In the genomic region with DNA sequence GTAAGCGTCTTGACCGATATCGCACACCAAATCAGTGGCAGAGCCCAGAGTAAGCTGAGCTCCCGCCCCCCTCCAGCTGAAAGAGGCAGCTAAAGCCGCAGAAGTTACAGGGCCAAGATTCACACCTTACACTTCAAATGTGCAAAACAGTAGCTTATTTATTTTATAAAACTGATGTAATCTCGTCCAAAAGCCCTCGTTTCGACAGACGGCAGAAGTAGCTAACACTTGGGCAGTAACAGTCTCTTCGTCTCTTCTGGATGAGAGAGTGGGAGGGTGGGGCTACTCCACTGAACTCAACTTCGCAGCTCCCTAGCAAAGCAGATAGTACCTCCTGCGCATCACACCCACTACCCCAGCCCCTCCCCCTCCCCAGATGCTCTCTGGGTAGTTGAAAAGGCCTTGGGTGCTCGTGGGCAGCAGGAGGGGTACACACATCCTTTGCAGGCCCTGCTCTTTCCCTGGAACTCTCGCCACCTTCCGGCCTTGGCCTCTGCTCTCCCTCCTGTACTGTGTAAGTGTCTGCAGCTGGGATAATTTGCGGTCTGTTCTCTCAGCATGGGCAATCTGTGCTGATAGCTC, we compare ENCODE assay signal across 9 mouse cellular contexts.
DNase-seq lines count a peak whose midpoint lies in the region; ATAC-seq and TF ChIP-seq lines count a peak whose summit lies in the region.
"Had no signal": no experiment of that assay in that cellular context is flagged by ENCODE, and none has a peak within 500 bp of the region (broad histone marks: within the 10 kb centered on the region; RNA-seq: fewer than 3 reads in every experiment).

No protein-coding gene starts in this region.

- no peaks in the 10 kb centered on the region for H3K36me3 ChIP-seq in hindbrain, embryonic 10.5 days
- no peaks in the 10 kb centered on the region for H3K36me3 ChIP-seq in hindbrain, postnatal 0 days (ENCODE audit: insufficient read depth, low read length)
- no peaks in the 10 kb centered on the region for H3K36me3 ChIP-seq in neural tube, embryonic 11.5 days (ENCODE audit: control insufficient read depth, insufficient read depth, low read length)

- WGBS in hindbrain, embryonic 10.5 days = 10% methylated on average over 16 of the region's 16 CpGs
- 28% methylated on average over 16 of the region's 16 CpGs for WGBS in hindbrain, postnatal 0 days
- 9% methylated on average over 16 of the region's 16 CpGs for WGBS in neural tube, embryonic 11.5 days

- H3K4me1 ChIP-seq in hindbrain, embryonic 10.5 days (replicated peaks) = peaks cover 23% of the 10 kb centered on the region
- H3K4me1 ChIP-seq in hindbrain, postnatal 0 days (ENCODE audit: insufficient read depth, low read length) = no peaks in the 10 kb centered on the region
- peaks cover 5% of the 10 kb centered on the region; the same call in 1 of the 2 replicates for H3K4me1 ChIP-seq in neural tube, embryonic 11.5 days (ENCODE audit: control insufficient read depth, insufficient read depth, low read length)

- H3K9me3 ChIP-seq in hindbrain, embryonic 10.5 days = no peaks in the 10 kb centered on the region
- no peaks in the 10 kb centered on the region for H3K9me3 ChIP-seq in hindbrain, postnatal 0 days (ENCODE audit: low read length)
- H3K9me3 ChIP-seq in neural tube, embryonic 11.5 days (ENCODE audit: control insufficient read depth, low read length) = no peaks in the 10 kb centered on the region

- no peak overlapping the region for H3K4me2 ChIP-seq in hindbrain, postnatal 0 days (ENCODE audit: low read depth, low read length)
- H3K4me2 ChIP-seq in neural tube, embryonic 11.5 days (ENCODE audit: low read depth) = 0 out of 2 replicates have a peak overlapping the region, but pooled peaks have one; percentile 15

- H3K9ac ChIP-seq in hindbrain, postnatal 0 days (replicated peaks; ENCODE audit: low read length) = no peak overlapping the region
- H3K9ac ChIP-seq in neural tube, embryonic 11.5 days (ENCODE audit: low read length) = 0 out of 2 replicates have a peak overlapping the region, but pooled peaks have one; percentile 23

- peak; percentile 44 for DNase-seq in hindbrain, embryonic 10.5 days (ENCODE audit: low spot score)
- no peak for DNase-seq in hindbrain, postnatal 0 days (ENCODE audit: low spot score)
- DNase-seq in ZHBTc4 (ENCODE audit: low read depth, low spot score) = peak; percentile 49
- DNase-seq in induced T-regulatory cell, adult 2 months (ENCODE audit: low read depth) = peak; percentile 32
- DNase-seq in neural tube, embryonic 11.5 days (ENCODE audit: low spot score) = no peak
- DNase-seq in urinary bladder, adult 2 months (ENCODE audit: low spot score) = no peak
- no peak for DNase-seq in frontal cortex, adult 2 months (ENCODE audit: extremely low spot score in 1 of 2, low spot score in 1 of 2)
- DNase-seq: cerebellum, postnatal 14 days had no signal

- H3K4me3 ChIP-seq in hindbrain, embryonic 10.5 days = peak overlapping the region; percentile 28
- no peak overlapping the region for H3K4me3 ChIP-seq in hindbrain, postnatal 0 days (ENCODE audit: low read length)
- no peak overlapping the region for H3K4me3 ChIP-seq in neural tube, embryonic 11.5 days (ENCODE audit: low read depth, low read length)

- no peak for TF ChIP-seq CTCF in hindbrain, postnatal 0 days (IDR thresholded peaks at IDR 0.05; ENCODE audit: low read depth)

- no peak for ATAC-seq in hindbrain, postnatal 0 days
- ATAC-seq in neural tube, embryonic 11.5 days (ENCODE audit: insufficient read depth, low FRiP score, low TSS enrichment) = no peak
- no peak for ATAC-seq in monocyte, adult 5-6 weeks (replicated peaks; ENCODE audit: insufficient number of reproducible peaks, low FRiP score, low TSS enrichment, poor library complexity, severe bottlenecking)

- H3K27me3 ChIP-seq in hindbrain, embryonic 10.5 days (ENCODE audit: insufficient read depth, poor library complexity, severe bottlenecking) = peaks cover 36% of the 10 kb centered on the region
- no peaks in the 10 kb centered on the region; the same call in 1 of the 2 replicates for H3K27me3 ChIP-seq in hindbrain, postnatal 0 days (ENCODE audit: insufficient read depth, low read length)
- H3K27me3 ChIP-seq in neural tube, embryonic 11.5 days (ENCODE audit: control insufficient read depth, insufficient read depth, low read length) = 0 out of 2 replicates have a peak, but pooled peaks cover 2% of the 10 kb centered on the region

- peak overlapping the region; percentile 62; the same call in 1 of the 2 replicates for H3K27ac ChIP-seq in hindbrain, embryonic 10.5 days
- H3K27ac ChIP-seq in hindbrain, postnatal 0 days = no peak overlapping the region
- no peak overlapping the region for H3K27ac ChIP-seq in neural tube, embryonic 11.5 days (ENCODE audit: low read depth, low read length)

Comparison
In these comparisons a context has a peak if more than half of its experiments do, and no peak if none do; other contexts are left out.
1. DNase-seq: peak in hindbrain, embryonic 10.5 days (single experiment), ZHBTc4 (single experiment) and induced T-regulatory cell, adult 2 months (single experiment); none in hindbrain, postnatal 0 days (single experiment), neural tube, embryonic 11.5 days (single experiment), urinary bladder, adult 2 months (single experiment) and frontal cortex, adult 2 months (0 of 2).